Mouse (Mus musculus) urinary bladder, postnatal 25 days (tissue): ENCODE data around the gene C2cd4b.

Source experiments
- DNase-seq: peaks from one replicate; pipeline ENCODE4 v3.0.0; 2022; ENCODE audit warnings: low spot score

C2cd4b gene

GRCm38 (mm10) chr9:67774201-67774600 lies 15.0 kb downstream of the C2cd4b start:
- no peak for DNase-seq

- no peak for DNase-seq
These were observed 19.3 kb downstream of the C2cd4b start for GRCm38 (mm10) chr9:67778553-67778952.

- no peak for DNase-seq
These were observed 23.5 kb downstream of the C2cd4b start for GRCm38 (mm10) chr9:67782786-67783185.

GRCm38 (mm10) chr9:67783464-67783863 lies 24.2 kb downstream of the C2cd4b start:
- no peak for DNase-seq

GRCm38 (mm10) chr9:67783925-67784324 lies 24.7 kb downstream of the C2cd4b start:
- no peak for DNase-seq

- DNase-seq = no peak
These were observed 27.1 kb downstream of the C2cd4b start for GRCm38 (mm10) chr9:67786311-67786710.

GRCm38 (mm10) chr9:67787671-67788070 lies 28.4 kb downstream of the C2cd4b start:
- DNase-seq = no peak

- DNase-seq = no peak
These were observed 33.2 kb downstream of the C2cd4b start for GRCm38 (mm10) chr9:67792405-67792804.

GRCm38 (mm10) chr9:67793501-67793900 lies 34.3 kb downstream of the C2cd4b start:
- DNase-seq = no peak

- DNase-seq = no peak
These were observed 35.0 kb downstream of the C2cd4b start for GRCm38 (mm10) chr9:67794216-67794615.

GRCm38 (mm10) chr9:67794668-67795067 lies 35.4 kb downstream of the C2cd4b start:
- no peak for DNase-seq

GRCm38 (mm10) chr9:67795205-67795675 lies 36.0 kb downstream of the C2cd4b start:
- DNase-seq = no peak

- DNase-seq = no peak
These were observed 40.0 kb downstream of the C2cd4b start for GRCm38 (mm10) chr9:67799078-67799819.

- DNase-seq = peak; percentile 52
These were observed 43.0 kb downstream of the C2cd4b start for GRCm38 (mm10) chr9:67802241-67802640.

GRCm38 (mm10) chr9:67807000-67807399 lies 47.8 kb downstream of the C2cd4b start:
- no peak for DNase-seq

GRCm38 (mm10) chr9:67810527-67810926 lies 51.3 kb downstream of the C2cd4b start:
- DNase-seq = no peak
